Mouse (Mus musculus) limb, embryonic 13.5 days (tissue): ENCODE data around the gene Nkapd1. TPM values are rescaled to one million over a fixed set of nuclear protein-coding genes. Genes with fewer than 3 reads are reported as not detected.

Experiments used
- ATAC-seq: fragments of 200-750 bp; cut with Nextera tagmentation; 2 replicates; pipeline ENCODE4 v1.8.0; 2017; ENCODE audit warnings: low read depth, moderate number of reproducible peaks, moderate TSS enrichment; ENCODE audit not compliant: low FRiP score
- H3K27ac ChIP-seq: fragments of 300-500 bp; sonication (generic); 2 replicates; pipeline ENCODE4 v1.5.1; 2015; ENCODE audit warnings: inconsistent platforms, mild to moderate bottlenecking, moderate library complexity
- H3K27me3 ChIP-seq: fragments of 300-500 bp; sonication (generic); 2 replicates; pipeline ENCODE4 v1.6.1; 2015; ENCODE audit warnings: mild to moderate bottlenecking, inconsistent platforms
- H3K36me3 ChIP-seq: fragments of 300-500 bp; sonication (generic); 2 replicates; pipeline ENCODE4 v1.6.1; 2015; ENCODE audit warnings: inconsistent platforms, mild to moderate bottlenecking, moderate library complexity
- H3K4me1 ChIP-seq: fragments of 300-500 bp; sonication (generic); 2 replicates; pipeline ENCODE4 v1.6.1; 2015; ENCODE audit warnings: inconsistent platforms
- H3K4me2 ChIP-seq: fragments of 300-500 bp; sonication (generic); replicated peaks from 2 replicates; pipeline ENCODE4 v1.6.1; 2015; ENCODE audit warnings: inconsistent platforms, mild to moderate bottlenecking, moderate library complexity
- H3K4me3 ChIP-seq: fragments of 300-500 bp; sonication (generic); 2 replicates; pipeline ENCODE4 v1.5.1; 2015; ENCODE audit warnings: moderate library complexity, mild to moderate bottlenecking, inconsistent platforms
- H3K9ac ChIP-seq: fragments of 300-500 bp; sonication (generic); 2 replicates; pipeline ENCODE4 v1.6.1; 2015; ENCODE audit warnings: mild to moderate bottlenecking, inconsistent platforms
- H3K9me3 ChIP-seq: fragments of 300-500 bp; sonication (generic); 2 replicates; pipeline ENCODE4 v1.6.1; 2016; ENCODE audit warnings: inconsistent platforms
- WGBS: fragments of 180-500 bp; shearing (Covaris S2); methylation state at CpG from one replicate; pipeline ENCODE4 v1.1.7; 2015; 5-methylcytosine and 5-hydroxymethylcytosine counted together
- polyA plus RNA-seq: library from polyadenylated mRNA; unstranded; fragments of >200 nt; fragmentation: Nextera tagmentation; extraction: Ambion mirVana; gene quantifications from 2 replicates; pipeline ENCODE4 v1.2.1, GENCODE M21; 2015

Gene Nkapd1
- polyA plus RNA-seq, 1 experiment from 2014 or later = 24.5 TPM

DNA sequence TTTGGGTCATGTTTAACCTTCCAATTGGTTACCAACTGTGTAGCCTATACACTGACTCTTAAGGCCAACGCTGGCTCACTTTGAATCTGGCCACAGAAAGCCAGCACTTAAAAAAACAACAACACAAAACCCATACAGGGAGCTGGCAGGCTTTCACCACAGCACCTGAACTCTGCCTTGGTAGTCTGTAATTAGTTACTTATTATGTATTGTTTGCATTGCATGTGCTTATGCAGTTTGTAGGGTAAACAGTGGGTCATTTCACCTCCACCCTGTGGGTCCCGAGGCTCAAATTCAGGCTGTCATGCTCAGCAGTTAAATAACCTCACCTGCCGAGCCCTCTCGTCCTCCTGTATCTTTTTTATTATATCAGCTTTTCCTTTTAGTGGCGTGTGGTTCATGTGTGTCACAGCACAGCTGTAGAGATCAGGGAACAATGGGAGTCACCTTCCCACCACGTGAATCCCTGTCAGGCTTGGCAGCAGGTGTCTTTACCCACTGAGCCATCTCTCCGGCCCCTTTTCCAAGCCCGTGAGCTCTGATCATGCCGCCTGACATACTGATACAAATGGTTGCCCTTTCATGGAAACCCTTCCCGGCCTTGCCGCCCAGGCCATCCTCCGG, 22.4 kb downstream of the Nkapd1 start:
- WGBS = 80% methylated on average over 12 of the region's 12 CpGs
- Histone ChIP-seq H3K9me3 (no peaks in the 10 kb centered on the region), H3K9ac (no peak overlapping the region), H3K36me3 (peaks cover 52% of the 10 kb centered on the region), H3K27me3 (no peaks in the 10 kb centered on the region), H3K4me3 (no peak overlapping the region), H3K27ac (no peak overlapping the region), H3K4me2 (no peak overlapping the region), H3K4me1 (no peaks in the 10 kb centered on the region; the same call in 1 of the 2 replicates)
- ATAC-seq = no peak

DNA sequence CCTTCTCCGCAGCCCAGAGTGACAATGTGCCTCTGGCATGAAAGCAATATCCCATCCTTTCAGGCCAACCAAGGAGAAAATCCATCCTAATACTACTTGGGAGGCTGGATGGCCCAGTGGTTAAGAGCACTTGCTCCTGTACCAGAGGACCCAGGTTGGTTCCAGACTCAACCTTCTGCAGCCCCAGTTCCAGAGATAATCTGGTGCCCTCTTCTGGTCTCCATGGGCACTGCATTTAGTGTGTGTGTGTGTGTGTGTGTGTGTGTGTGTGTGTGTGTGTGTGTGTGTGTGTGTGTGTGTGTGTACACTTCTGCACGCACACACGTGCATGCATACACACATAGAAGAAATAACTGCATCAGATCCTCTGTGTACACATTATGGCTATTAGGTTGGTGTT, 23.7 kb downstream of the Nkapd1 start:
- Histone ChIP-seq H3K4me2 (no peak overlapping the region), H3K9ac (no peak overlapping the region), H3K4me1 (no peaks in the 10 kb centered on the region), H3K4me3 (no peak overlapping the region), H3K27me3 (no peaks in the 10 kb centered on the region), H3K9me3 (no peaks in the 10 kb centered on the region), H3K36me3 (peaks cover 40% of the 10 kb centered on the region), H3K27ac (no peak overlapping the region)
- WGBS = 83% methylated on average over 3 of the region's 3 CpGs
- no peak for ATAC-seq

DNA sequence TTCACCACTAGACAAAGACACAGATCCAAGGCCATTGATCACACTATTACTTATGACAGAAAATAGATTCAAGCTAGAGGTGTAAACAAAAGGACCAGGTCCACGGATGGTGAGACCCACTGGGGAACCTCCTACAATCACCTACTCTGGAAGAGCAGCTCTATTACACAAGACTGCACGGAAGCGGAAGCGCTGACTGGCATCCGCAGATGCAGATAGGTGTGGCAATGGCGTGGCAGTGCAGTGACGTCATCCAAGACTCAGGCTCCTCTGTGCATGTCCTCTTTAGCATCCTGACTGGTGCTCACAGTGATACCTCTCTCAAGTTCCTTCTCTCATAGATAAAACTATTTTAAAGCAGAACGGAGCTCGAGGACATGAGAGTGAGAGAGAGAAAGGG, 24.3 kb downstream of the Nkapd1 start:
- Histone ChIP-seq H3K9ac (no peak overlapping the region), H3K27ac (no peak overlapping the region), H3K4me3 (no peak overlapping the region), H3K27me3 (no peaks in the 10 kb centered on the region), H3K36me3 (peaks cover 34% of the 10 kb centered on the region), H3K4me1 (no peaks in the 10 kb centered on the region), H3K9me3 (no peaks in the 10 kb centered on the region), H3K4me2 (no peak overlapping the region)
- WGBS = 89% methylated on average over 9 of the region's 9 CpGs
- ATAC-seq = no peak

- no peak for ATAC-seq
- WGBS = 72% methylated on average over 10 of the region's 10 CpGs
- H3K9me3 ChIP-seq = no peaks in the 10 kb centered on the region
Observed at GRCm38 (mm10) chr9:50590856-50591518, 26.3 kb downstream of the Nkapd1 start.

DNA sequence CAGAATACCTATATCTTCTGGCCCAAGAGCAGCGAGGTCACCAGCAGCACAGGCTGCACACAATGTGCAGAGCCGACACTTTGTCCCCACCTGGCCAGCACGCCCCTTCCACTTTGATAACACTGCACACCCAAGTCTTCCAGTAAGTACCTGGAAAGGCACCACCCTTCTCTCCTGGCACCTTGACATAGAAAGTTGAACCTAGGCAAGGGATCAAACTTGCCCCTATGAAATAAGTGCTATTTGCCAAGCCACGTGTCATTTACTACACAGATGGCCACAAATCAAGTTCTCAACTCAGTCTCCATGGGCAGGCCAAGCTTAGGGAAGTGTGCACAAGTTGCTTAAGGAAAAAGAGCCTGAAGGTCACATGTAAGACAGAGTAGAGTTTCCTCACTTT, 30.3 kb downstream of the Nkapd1 start:
- Histone ChIP-seq H3K27ac (no peak overlapping the region), H3K4me2 (no peak overlapping the region), H3K27me3 (no peaks in the 10 kb centered on the region), H3K4me3 (no peak overlapping the region), H3K36me3 (no peaks in the 10 kb centered on the region), H3K4me1 (no peaks in the 10 kb centered on the region), H3K9ac (no peak overlapping the region), H3K9me3 (no peaks in the 10 kb centered on the region)
- 72% methylated on average over 4 of the region's 4 CpGs for WGBS
- no peak for ATAC-seq

More at GRCm38 (mm10) chr9:50590856-50591518, 26.3 kb downstream of the Nkapd1 start:
- Histone ChIP-seq H3K27ac (no peak overlapping the region), H3K4me1 (no peaks in the 10 kb centered on the region), H3K9ac (no peak overlapping the region), H3K36me3 (peaks cover 15% of the 10 kb centered on the region), H3K27me3 (no peaks in the 10 kb centered on the region), H3K4me2 (no peak overlapping the region), H3K4me3 (no peak overlapping the region)

GRCm38 (mm10) chr9:50585145-50585818, 32.0 kb downstream of the Nkapd1 start:
- WGBS = 55% methylated on average over 6 of the region's 6 CpGs
- ATAC-seq = no peak
- H3K9ac ChIP-seq = no peak overlapping the region
- H3K4me2 ChIP-seq = no peak overlapping the region
- H3K27me3 ChIP-seq = no peaks in the 10 kb centered on the region
- no peaks in the 10 kb centered on the region for H3K36me3 ChIP-seq
- H3K27ac ChIP-seq = no peak overlapping the region
- H3K4me1 ChIP-seq = no peaks in the 10 kb centered on the region
- H3K9me3 ChIP-seq = no peaks in the 10 kb centered on the region
- no peak overlapping the region for H3K4me3 ChIP-seq

DNA sequence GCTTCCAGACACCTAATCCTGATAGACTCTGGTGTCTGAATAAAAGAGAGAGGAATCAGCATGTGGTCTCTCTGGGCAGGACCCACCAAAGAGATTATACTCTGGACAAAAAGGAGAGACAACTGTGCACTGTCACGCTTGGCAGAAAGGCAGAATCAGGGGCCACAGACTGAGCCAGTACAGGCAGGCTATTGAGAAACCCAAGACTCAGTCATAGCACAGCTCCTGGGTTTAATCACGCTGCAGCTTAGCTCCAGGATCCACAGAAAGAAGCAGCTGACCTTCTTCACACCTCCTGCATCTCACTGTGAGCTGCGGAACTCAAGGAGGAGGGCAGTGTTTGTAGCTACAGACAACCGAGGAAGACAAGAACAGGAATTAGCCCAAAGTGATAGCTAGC, 36.9 kb downstream of the Nkapd1 start:
- WGBS = 37% methylated on average over 4 of the region's 4 CpGs
- ATAC-seq = no peak

DNA sequence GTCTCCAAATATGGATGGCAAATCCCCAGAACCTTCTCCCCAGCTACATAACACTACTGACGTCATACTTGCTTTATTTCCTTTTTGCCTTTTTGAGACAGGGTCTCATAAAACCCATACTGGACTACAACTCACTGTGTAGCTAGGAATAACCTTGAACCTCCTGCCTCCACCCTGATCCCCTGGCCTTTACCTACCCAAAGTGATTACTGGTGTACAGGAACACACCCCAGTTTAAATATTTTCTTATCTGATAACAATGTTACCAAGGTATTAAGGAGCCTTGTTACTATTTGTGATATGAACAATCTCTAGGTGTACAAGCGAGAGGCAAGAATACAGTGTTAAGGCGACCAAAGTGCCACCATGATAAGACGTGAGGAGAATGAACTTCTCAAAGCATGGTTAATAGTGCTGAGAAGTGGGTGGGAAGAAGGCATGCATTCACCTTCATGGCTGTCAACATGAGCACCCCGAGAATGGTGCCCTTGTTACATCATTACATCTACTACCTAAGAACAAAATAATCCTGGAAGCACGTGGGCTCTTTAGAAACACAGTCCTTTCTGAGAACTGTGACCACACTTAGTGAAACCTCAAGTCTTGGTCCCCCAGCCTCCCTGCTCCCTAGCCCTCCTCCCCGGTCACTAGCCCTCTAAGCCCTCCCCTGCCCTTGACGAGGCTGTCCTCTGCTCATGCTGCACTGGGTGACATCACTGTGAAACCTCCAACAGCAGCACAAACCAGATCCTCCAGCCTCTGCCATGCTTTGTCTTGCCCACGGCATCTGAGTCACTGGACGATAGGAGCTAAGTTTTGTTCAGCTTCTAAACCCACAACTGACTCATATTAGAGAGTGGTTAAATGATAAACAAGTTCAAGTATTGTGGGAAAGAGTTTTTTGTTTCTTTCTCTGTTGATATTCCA, 47.4 kb downstream of the Nkapd1 start:
- no peak for ATAC-seq
- H3K9ac ChIP-seq = no peak overlapping the region
- no peaks in the 10 kb centered on the region for H3K9me3 ChIP-seq
- 75% methylated on average over 10 of the region's 10 CpGs for WGBS
- no peaks in the 10 kb centered on the region for H3K27me3 ChIP-seq
- no peak overlapping the region for H3K4me3 ChIP-seq
- no peak overlapping the region for H3K4me2 ChIP-seq
- H3K36me3 ChIP-seq = no peaks in the 10 kb centered on the region
- H3K4me1 ChIP-seq = no peaks in the 10 kb centered on the region
- H3K27ac ChIP-seq = no peak overlapping the region

More for the DNA sequence above, 36.9 kb downstream of the Nkapd1 start:
- Histone ChIP-seq H3K27me3 (no peaks in the 10 kb centered on the region), H3K4me1 (no peaks in the 10 kb centered on the region), H3K27ac (no peak overlapping the region), H3K36me3 (no peaks in the 10 kb centered on the region), H3K4me2 (no peak overlapping the region), H3K9me3 (no peaks in the 10 kb centered on the region), H3K4me3 (no peak overlapping the region), H3K9ac (no peak overlapping the region)

DNA sequence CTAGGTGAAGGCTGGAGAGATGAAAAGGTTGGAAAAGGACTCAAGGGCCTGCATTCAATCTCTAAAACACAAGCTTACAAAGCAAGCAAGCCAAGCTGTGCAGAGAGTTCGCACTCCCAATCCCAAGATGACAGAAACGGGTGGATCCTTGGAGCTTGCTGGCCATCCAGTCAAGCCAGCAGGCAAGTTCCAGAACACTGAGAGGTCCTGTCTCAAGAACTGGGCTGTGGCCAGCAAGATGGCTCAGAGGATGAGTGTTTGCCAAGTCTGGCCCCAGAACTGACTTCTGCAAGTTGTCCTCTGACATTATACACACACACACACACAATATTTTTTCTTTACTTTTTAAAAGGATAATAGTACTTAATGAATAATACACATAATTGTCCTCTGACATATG, 49.4 kb downstream of the Nkapd1 start:
- Histone ChIP-seq H3K27ac (no peak overlapping the region), H3K9me3 (no peaks in the 10 kb centered on the region), H3K4me3 (no peak overlapping the region), H3K27me3 (no peaks in the 10 kb centered on the region), H3K9ac (no peak overlapping the region), H3K4me2 (no peak overlapping the region), H3K36me3 (no peaks in the 10 kb centered on the region), H3K4me1 (no peaks in the 10 kb centered on the region)
- 98% methylated on average over 2 of the region's 2 CpGs for WGBS
- ATAC-seq = no peak

DNA sequence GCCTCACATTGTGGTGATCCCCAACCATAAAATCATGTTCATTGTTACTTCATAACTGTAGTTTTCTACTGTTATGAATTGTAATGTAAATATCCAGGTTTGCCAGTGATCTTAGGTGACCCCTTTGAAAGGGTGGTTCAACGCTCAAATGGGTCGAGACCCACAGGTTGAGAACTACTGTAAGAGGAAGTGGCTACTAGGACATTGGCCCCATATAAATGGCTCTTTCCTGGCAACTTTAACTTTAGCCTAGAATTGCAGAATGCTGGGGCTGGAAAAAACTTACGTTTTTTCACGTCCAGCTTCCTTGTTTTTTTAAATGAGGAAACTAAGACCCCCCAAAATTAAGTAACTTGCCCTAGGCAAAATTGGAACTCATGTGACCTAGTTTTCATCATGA, 49.9 kb downstream of the Nkapd1 start:
- H3K4me1 ChIP-seq = no peaks in the 10 kb centered on the region
- H3K27me3 ChIP-seq = no peaks in the 10 kb centered on the region
- ATAC-seq = no peak
- no peaks in the 10 kb centered on the region for H3K36me3 ChIP-seq
- no peak overlapping the region for H3K4me3 ChIP-seq
- no peak overlapping the region for H3K27ac ChIP-seq
- no peak overlapping the region for H3K4me2 ChIP-seq
- WGBS = 85% methylated on average over 4 of the region's 4 CpGs
- H3K9ac ChIP-seq = no peak overlapping the region
- no peaks in the 10 kb centered on the region for H3K9me3 ChIP-seq

DNA sequence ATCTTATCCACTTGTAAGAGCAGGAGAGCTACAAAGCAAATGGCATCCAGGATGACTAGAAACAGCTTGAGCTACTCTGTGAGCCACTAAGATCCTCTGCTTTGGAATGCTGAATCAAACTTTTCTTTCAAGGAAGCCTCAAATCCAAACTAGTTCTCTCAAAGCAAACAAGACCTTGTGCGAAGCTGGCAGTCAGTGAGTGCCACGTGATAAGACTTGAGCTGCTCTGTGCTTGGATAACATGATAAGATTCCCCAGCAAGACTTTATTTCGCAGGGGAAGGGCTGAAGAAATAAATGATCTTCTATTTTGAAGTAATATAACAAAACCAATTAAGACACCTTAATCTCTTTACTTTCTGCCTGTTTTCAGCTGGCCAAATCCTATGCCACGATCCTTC, 51.3 kb downstream of the Nkapd1 start:
- no peak for ATAC-seq
- no peak overlapping the region for H3K27ac ChIP-seq
- WGBS = 81% methylated on average over 4 of the region's 4 CpGs

GRCm38 (mm10) chr9:50565173-50565572, 52.1 kb downstream of the Nkapd1 start:
- Histone ChIP-seq H3K4me2 (no peak overlapping the region), H3K4me1 (no peaks in the 10 kb centered on the region), H3K9me3 (no peaks in the 10 kb centered on the region), H3K27ac (no peak overlapping the region), H3K4me3 (no peak overlapping the region), H3K36me3 (no peaks in the 10 kb centered on the region), H3K27me3 (no peaks in the 10 kb centered on the region), H3K9ac (no peak overlapping the region)
- ATAC-seq = no peak
- WGBS = 81% methylated on average over 7 of the region's 7 CpGs

More for the DNA sequence above, 51.3 kb downstream of the Nkapd1 start:
- Histone ChIP-seq H3K4me2 (no peak overlapping the region), H3K9me3 (no peaks in the 10 kb centered on the region), H3K4me1 (no peaks in the 10 kb centered on the region), H3K27me3 (no peaks in the 10 kb centered on the region), H3K36me3 (no peaks in the 10 kb centered on the region), H3K9ac (no peak overlapping the region), H3K4me3 (no peak overlapping the region)
